Mouse (Mus musculus) MEL (cell line): ENCODE data around the gene Pknox2. TPM values are rescaled to one million over a fixed set of nuclear protein-coding genes. Genes with fewer than 3 reads are reported as not detected.

ENCODE experiments used
- DNase-seq: peaks from one replicate; pipeline ENCODE4 v3.0.0; 2011; ENCODE audit warnings: low read depth, low spot score
- H3K27ac ChIP-seq: 2 replicates; pipeline ENCODE4 v1.5.1; 2012; ENCODE audit warnings: low read depth, mild to moderate bottlenecking, control low read depth, low read length, moderate library complexity; ENCODE audit not compliant: control insufficient read depth
- H3K27me3 ChIP-seq, 2 experiments: fragments of 150-350 bp in 1 of 2; sonication (generic) in 1 of 2; 2 replicates each; pipeline ENCODE4 v1.6.1; 2012; ENCODE audit warnings: low read length in 2 of 2, mild to moderate bottlenecking in 2 of 2, improper control_type of control experiment in 1 of 2, moderate library complexity in 1 of 2; ENCODE audit not compliant: insufficient read depth in 2 of 2, control insufficient read depth in 1 of 2
- H3K36me3 ChIP-seq, 2 experiments: 2 replicates each; pipeline ENCODE4 v1.6.1; 2012 to 2014; ENCODE audit warnings: low read length in 2 of 2, improper control_type of control experiment in 1 of 2, inconsistent platforms in 1 of 2, mild to moderate bottlenecking in 1 of 2; ENCODE audit not compliant: insufficient read depth in 2 of 2, control insufficient read depth in 1 of 2
- H3K4me1 ChIP-seq, 2 experiments: fragments of 150-350 bp in 1 of 2; sonication (generic) in 1 of 2; 2 replicates each; pipeline ENCODE4 v1.6.1; 2012; ENCODE audit warnings: low read length in 2 of 2, improper control_type of control experiment in 1 of 2, mild to moderate bottlenecking in 1 of 2; ENCODE audit not compliant: insufficient read depth in 2 of 2, control insufficient read depth in 1 of 2
- H3K4me3 ChIP-seq, 2 experiments: fragments of 150-350 bp in 1 of 2; sonication (generic) in 1 of 2; 2 replicates each; pipeline ENCODE4 v1.5.1; 2012; ENCODE audit warnings: low read depth in 2 of 2, low read length in 2 of 2, mild to moderate bottlenecking in 2 of 2, moderate library complexity in 2 of 2, control low read depth in 1 of 2, improper control_type of control experiment in 1 of 2; ENCODE audit not compliant: control insufficient read depth in 1 of 2, insufficient read depth in 1 of 2
- H3K79me2 ChIP-seq: 2 replicates; pipeline ENCODE4 v1.6.1; 2012; ENCODE audit warnings: mild to moderate bottlenecking, low read length, moderate library complexity; ENCODE audit not compliant: control insufficient read depth, poor library complexity, insufficient read depth
- H3K9ac ChIP-seq: 2 replicates; pipeline ENCODE4 v1.6.1; 2012; ENCODE audit warnings: low read depth, mild to moderate bottlenecking, control low read depth, low read length, moderate library complexity; ENCODE audit not compliant: control insufficient read depth, poor library complexity, severe bottlenecking
- H3K9me3 ChIP-seq: fragments of 150-350 bp; sonication (generic); replicated peaks from 2 replicates; pipeline ENCODE4 v1.6.1; 2012; ENCODE audit warnings: mild to moderate bottlenecking, low read length, improper control_type of control experiment, moderate library complexity; ENCODE audit not compliant: insufficient read depth
- BHLHE40 ChIP-seq: IDR thresholded peaks from 2 replicates; pipeline ENCODE4 v1.6.1; 2012; ENCODE audit warnings: low read depth, mild to moderate bottlenecking, inconsistent platforms, low read length, improper control_type of control experiment, borderline replicate concordance
- GABPA ChIP-seq: IDR thresholded peaks from 2 replicates; pipeline ENCODE4 v1.6.1; 2012; ENCODE audit warnings: low read depth, mild to moderate bottlenecking, inconsistent platforms, low read length, improper control_type of control experiment, moderate library complexity
- GATA1 ChIP-seq: IDR thresholded peaks from 2 replicates; pipeline ENCODE4 v1.6.1; 2011; ENCODE audit warnings: low read depth, low read length, improper control_type of control experiment
- HCFC1 ChIP-seq: IDR thresholded peaks from 2 replicates; pipeline ENCODE4 v1.6.1; 2012; ENCODE audit warnings: low read depth, mild to moderate bottlenecking, inconsistent platforms, low read length, improper control_type of control experiment, moderate library complexity
- JUND ChIP-seq: IDR thresholded peaks from 2 replicates; pipeline ENCODE4 v1.6.1; 2011; ENCODE audit warnings: low read depth, mild to moderate bottlenecking, improper control_type of control experiment, low read length
- KAT2A ChIP-seq: conservative IDR thresholded peaks from 2 replicates; pipeline ENCODE4 v1.6.1; 2012; ENCODE audit warnings: low read depth, low read length, improper control_type of control experiment, inconsistent platforms
- MAFK ChIP-seq: IDR thresholded peaks from 2 replicates; pipeline ENCODE4 v1.6.1; 2011; ENCODE audit warnings: low read depth, mild to moderate bottlenecking, low read length, improper control_type of control experiment, borderline replicate concordance
- MAZ ChIP-seq: IDR thresholded peaks from 2 replicates; pipeline ENCODE4 v1.6.1; 2012; ENCODE audit warnings: low read depth, mild to moderate bottlenecking, inconsistent platforms, low read length, improper control_type of control experiment
- MEF2A ChIP-seq: IDR thresholded peaks from 2 replicates; pipeline ENCODE4 v1.6.1; 2014; ENCODE audit warnings: low read depth, mild to moderate bottlenecking, inconsistent platforms, low read length, improper control_type of control experiment; ENCODE audit not compliant: poor library complexity, insufficient replicate concordance, severe bottlenecking; ENCODE audit errors: extremely low read depth
- MYB ChIP-seq: IDR thresholded peaks from 2 replicates; pipeline ENCODE4 v1.6.1; 2011; ENCODE audit warnings: mild to moderate bottlenecking, low read depth, low read length, improper control_type of control experiment
- MYC ChIP-seq: IDR thresholded peaks from 2 replicates; pipeline ENCODE4 v1.6.1; 2011; ENCODE audit warnings: low read depth, mild to moderate bottlenecking, low read length, improper control_type of control experiment, moderate library complexity
- POLR2AphosphoS2 ChIP-seq: IDR thresholded peaks from 2 replicates; pipeline ENCODE4 v1.6.1; 2011; ENCODE audit warnings: low read length, improper control_type of control experiment
- RAD21 ChIP-seq: IDR thresholded peaks from 2 replicates; pipeline ENCODE4 v1.6.1; 2011; ENCODE audit warnings: mild to moderate bottlenecking, low read depth, low read length, improper control_type of control experiment
- SMC3 ChIP-seq: IDR thresholded peaks from 2 replicates; pipeline ENCODE4 v1.6.1; 2011; ENCODE audit warnings: low read depth, low read length, improper control_type of control experiment
- TBP ChIP-seq: IDR thresholded peaks from 2 replicates; pipeline ENCODE4 v1.8.0; 2011; ENCODE audit warnings: low read depth, low read length, improper control_type of control experiment
- TCF12 ChIP-seq: IDR thresholded peaks from 2 replicates; pipeline ENCODE4 v1.6.1; 2014; ENCODE audit warnings: low read depth, mild to moderate bottlenecking, inconsistent platforms, low read length, improper control_type of control experiment, moderate library complexity
- USF1 ChIP-seq: IDR thresholded peaks from 2 replicates; pipeline ENCODE4 v1.6.1; 2014; ENCODE audit warnings: low read depth, mild to moderate bottlenecking, inconsistent platforms, low read length, improper control_type of control experiment, moderate library complexity
- USF2 ChIP-seq, 2 experiments: IDR thresholded peaks; 2 replicates each; pipeline ENCODE4 v1.6.1; 2011 to 2012; ENCODE audit warnings: improper control_type of control experiment in 2 of 2, low read length in 2 of 2, borderline replicate concordance in 1 of 2, inconsistent platforms in 1 of 2, low read depth in 1 of 2, mild to moderate bottlenecking in 1 of 2; ENCODE audit not compliant: insufficient read depth in 1 of 2
- ZC3H11A ChIP-seq: IDR thresholded peaks from 2 replicates; pipeline ENCODE4 v1.6.1; 2012; ENCODE audit warnings: low read depth, mild to moderate bottlenecking, inconsistent platforms, low read length, improper control_type of control experiment
- ZMIZ1 ChIP-seq: IDR thresholded peaks from 2 replicates; pipeline ENCODE4 v1.6.1; 2012; ENCODE audit warnings: low read depth, mild to moderate bottlenecking, inconsistent platforms, low read length, improper control_type of control experiment, moderate library complexity
- polyA plus RNA-seq, 2 experiments: library from polyadenylated mRNA; stranded (reverse) in 1 of 2; unstranded in 1 of 2; fragments of >175 nt in 1 of 2; fragments of >200 nt in 1 of 2; gene quantifications; 2 replicates each; pipeline versions ENCODE4 v1.2.1 to v1.2.4; 2012; ENCODE audit warnings: low replicate concordance in 2 of 2, low read depth in 1 of 2; ENCODE audit not compliant: insufficient read length in 2 of 2, insufficient read depth in 1 of 2, missing spikeins in 1 of 2
- total RNA-seq: library from RNA; depleted of rRNA; stranded (reverse); fragments of 300-350 nt; gene quantifications from 2 replicates; pipeline ENCODE4 v1.2.3, GENCODE M21; 2012

Gene Pknox2
- total and polyA plus RNA-seq, 3 experiments = not detected

GRCm38 (mm10) chr9:36942131-36942530 is 205.1 kb downstream of the Pknox2 start:
- Histone ChIP-seq H3K9ac (no peak overlapping the region), H3K4me1 (no peaks in the 10 kb centered on the region), H3K4me3 (no peak overlapping the region), H3K9me3 (no peaks in the 10 kb centered on the region), H3K36me3 (no peaks in the 10 kb centered on the region), H3K27me3 (no peaks in the 10 kb centered on the region; a peak in 2 of 4 replicates), H3K27ac (no peak overlapping the region)
- no peak for DNase-seq
- TF ChIP-seq MAZ (no peak), RAD21 (no peak), USF2 (IDR thresholded peaks at IDR 0.05; ENCODE audit: borderline replicate concordance in 1 of 2, insufficient read depth in 1 of 2, low read depth in 1 of 2, low read length in 2 of 2) (no peak), TBP (no peak), MAFK (no peak), ZC3H11A (no peak), JUND (no peak), GABPA (no peak), GATA1 (no peak)
- TF ChIP-seq, all 39 proteins: peak for 0
- no peaks in the 10 kb centered on the region for H3K79me2 ChIP-seq

DNA sequence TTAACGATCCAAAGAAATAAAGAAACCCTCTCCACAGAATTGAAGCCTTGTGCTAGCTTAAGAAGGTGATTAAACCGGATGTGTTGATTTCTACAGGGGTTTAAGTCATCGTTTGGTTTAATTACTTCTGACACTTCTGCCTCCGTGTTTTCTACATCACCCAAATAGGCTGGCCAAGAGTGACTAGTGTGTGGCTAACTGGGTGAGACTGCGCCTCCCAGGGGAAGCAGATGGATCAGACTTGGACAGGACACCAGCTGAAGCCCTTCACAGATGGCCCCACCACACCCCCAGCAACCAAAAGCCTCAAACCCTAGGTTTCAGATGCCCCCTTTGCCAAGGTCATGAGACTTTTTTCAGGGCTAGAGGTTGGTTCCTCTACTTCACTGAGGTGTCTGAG is 205.6 kb downstream of the Pknox2 start:
- H3K79me2 ChIP-seq = no peaks in the 10 kb centered on the region
- no peaks in the 10 kb centered on the region; a peak in 2 of 4 replicates for H3K27me3 ChIP-seq
- no peak for DNase-seq
- no peaks in the 10 kb centered on the region for H3K36me3 ChIP-seq
- no peak for TF ChIP-seq MYC
- TF ChIP-seq SMC3 = no peak
- no peak for TF ChIP-seq MYB
- TF ChIP-seq USF1 = no peak
- no peak for TF ChIP-seq KAT2A
- no peak for TF ChIP-seq HCFC1
- no peak for TF ChIP-seq POLR2AphosphoS2
- TF ChIP-seq TCF12 = no peak
- TF ChIP-seq BHLHE40 = no peak
- TF ChIP-seq MAZ = no peak
- no peak for TF ChIP-seq MEF2A
- TF ChIP-seq JUND = no peak
- no peak for TF ChIP-seq ZMIZ1
- no peak overlapping the region for H3K27ac ChIP-seq
- H3K4me3 ChIP-seq = no peak overlapping the region
- H3K9ac ChIP-seq = no peak overlapping the region
- no peaks in the 10 kb centered on the region for H3K4me1 ChIP-seq
- H3K9me3 ChIP-seq = no peaks in the 10 kb centered on the region
